Mouse (Mus musculus) forebrain, embryonic 16.5 days (tissue): ENCODE data around the gene Flad1. TPM values are rescaled to one million over a fixed set of nuclear protein-coding genes. Genes with fewer than 3 reads are reported as not detected.

Experiments
- ATAC-seq: fragments of 200-750 bp; cut with Nextera tagmentation; 2 replicates; pipeline ENCODE4 v1.8.0; 2017; ENCODE audit warnings: mild to moderate bottlenecking, moderate library complexity
- H3K27ac ChIP-seq: fragments of 300-500 bp; sonication (generic); 2 replicates; pipeline ENCODE4 v1.5.1; 2014; ENCODE audit warnings: low read length, control low read depth
- H3K27me3 ChIP-seq: fragments of 300-500 bp; sonication (generic); replicated peaks from 2 replicates; pipeline ENCODE4 v1.6.1; 2014; ENCODE audit warnings: low read length; ENCODE audit not compliant: control insufficient read depth, insufficient read depth
- H3K36me3 ChIP-seq: fragments of 300-500 bp; sonication (generic); 2 replicates; pipeline ENCODE4 v1.6.1; 2014; ENCODE audit not compliant: control insufficient read depth, insufficient read depth
- H3K4me1 ChIP-seq: fragments of 300-500 bp; sonication (generic); replicated peaks from 2 replicates; pipeline ENCODE4 v1.6.1; 2014; ENCODE audit warnings: low read length; ENCODE audit not compliant: control insufficient read depth, insufficient read depth
- H3K4me2 ChIP-seq: fragments of 300-500 bp; sonication (generic); 2 replicates; pipeline ENCODE4 v1.6.1; 2014; ENCODE audit warnings: mild to moderate bottlenecking, low read length, control low read depth
- H3K4me3 ChIP-seq: fragments of 300-500 bp; sonication (generic); replicated peaks from 2 replicates; pipeline ENCODE4 v1.5.1; 2014; ENCODE audit warnings: mild to moderate bottlenecking, low read length, control low read depth
- H3K9ac ChIP-seq: fragments of 300-500 bp; sonication (generic); replicated peaks from 2 replicates; pipeline ENCODE4 v1.6.1; 2014; ENCODE audit warnings: low read depth, low read length, control low read depth
- H3K9me3 ChIP-seq: fragments of 300-500 bp; sonication (generic); 2 replicates; pipeline ENCODE4 v1.6.1; 2016; ENCODE audit warnings: low read length; ENCODE audit not compliant: control insufficient read depth
- WGBS: fragments of 180-500 bp; shearing (Covaris S2); extraction: QIAGEN DNeasy Blood & Tissue Kit; methylation state at CpG from one replicate; pipeline ENCODE4 v1.1.7; 2014; 5-methylcytosine and 5-hydroxymethylcytosine counted together
- polyA plus RNA-seq: library from polyadenylated mRNA; unstranded; fragments of >200 nt; fragmentation: Nextera tagmentation; extraction: Ambion mirVana; gene quantifications from 2 replicates; pipeline ENCODE4 v1.2.1, GENCODE M21; 2015

Gene Flad1
- polyA plus RNA-seq, 1 experiment from 2014 or later: 43.6 TPM

DNA sequence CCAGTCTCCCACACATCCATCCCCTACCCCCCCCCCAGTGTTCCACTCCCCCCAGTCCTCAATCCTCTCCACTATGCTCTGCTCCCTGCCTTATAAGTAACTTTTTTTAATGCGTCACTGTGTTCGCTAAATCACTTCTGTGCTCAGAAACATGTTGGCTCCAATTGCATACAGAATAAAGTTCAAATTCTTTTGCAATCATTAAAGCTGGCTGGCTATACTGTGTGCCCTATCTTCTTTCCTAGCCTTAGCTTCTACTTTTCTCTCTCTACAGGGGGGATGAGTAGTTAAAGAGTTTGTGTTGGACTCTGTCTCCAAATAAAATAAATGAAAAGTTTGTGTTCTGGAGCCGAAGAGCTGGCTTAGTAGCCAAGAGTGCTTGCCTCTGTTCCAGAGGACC lies 2.0 kb downstream of the Flad1 start:
- peaks cover 10% of the 10 kb centered on the region for H3K4me1 ChIP-seq
- H3K27me3 ChIP-seq: no peaks in the 10 kb centered on the region
- ATAC-seq: no peak
- 91% methylated on average over 3 of the region's 3 CpGs for WGBS
- H3K9ac ChIP-seq: no peak overlapping the region
- no peak overlapping the region for H3K27ac ChIP-seq
- H3K36me3 ChIP-seq: peaks cover 3% of the 10 kb centered on the region; the same call in 1 of the 2 replicates
- no peaks in the 10 kb centered on the region for H3K9me3 ChIP-seq
- H3K4me3 ChIP-seq: no peak overlapping the region
- no peak overlapping the region for H3K4me2 ChIP-seq

DNA sequence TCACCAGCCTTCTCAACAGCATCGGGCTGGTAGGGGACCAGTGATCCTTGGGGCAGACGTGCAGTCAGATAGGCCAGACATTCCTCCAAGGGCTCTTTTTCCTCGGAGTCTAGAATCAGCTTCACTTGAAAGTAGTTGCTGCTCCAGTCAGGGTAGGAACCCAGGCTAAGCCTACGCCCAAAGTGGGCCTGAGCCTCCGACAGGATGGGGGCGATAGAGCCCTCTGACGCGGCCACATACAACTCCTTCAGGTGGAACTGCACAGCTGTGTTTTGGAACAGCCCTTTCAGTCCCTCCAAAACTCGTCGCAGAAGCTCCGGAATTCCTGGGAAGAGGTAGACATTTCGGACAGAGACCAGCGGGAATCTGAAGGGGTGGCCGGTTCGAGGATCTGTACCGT lies 3.2 kb downstream of the Flad1 start:
- Histone ChIP-seq H3K4me3 (no peak overlapping the region), H3K27ac (no peak overlapping the region), H3K9ac (no peak overlapping the region), H3K36me3 (peaks cover 3% of the 10 kb centered on the region; the same call in 1 of the 2 replicates), H3K4me1 (peaks cover 10% of the 10 kb centered on the region), H3K4me2 (no peak overlapping the region), H3K9me3 (no peaks in the 10 kb centered on the region), H3K27me3 (no peaks in the 10 kb centered on the region)
- no peak for ATAC-seq
- 68% methylated on average over 16 of the region's 16 CpGs for WGBS

- WGBS: 82% methylated on average over 6 of the region's 6 CpGs
- Histone ChIP-seq H3K27me3 (no peaks in the 10 kb centered on the region), H3K36me3 (peaks cover 9% of the 10 kb centered on the region; the same call in 1 of the 2 replicates), H3K4me2 (no peak overlapping the region), H3K27ac (no peak overlapping the region), H3K9ac (no peak overlapping the region), H3K4me1 (peaks cover 10% of the 10 kb centered on the region), H3K9me3 (no peaks in the 10 kb centered on the region), H3K4me3 (no peak overlapping the region)
- no peak for ATAC-seq
Observed at GRCm38 (mm10) chr3:89406887-89407286, 4.8 kb downstream of the Flad1 start.

GRCm38 (mm10) chr3:89402693-89403092 lies 9.0 kb downstream of the Flad1 start, which contains the start of gene Lenep:
Lenep (minus strand) TSS chr3:89402793.
- Histone ChIP-seq H3K4me3 (no peak within 1 kb of the TSS), H3K36me3 (peaks cover 11% of the 10 kb centered on the region; the same call in 1 of the 2 replicates), H3K4me1 (no peaks in the 10 kb centered on the region), H3K27ac (no peak within 1 kb of the TSS), H3K4me2 (no peak within 1 kb of the TSS), H3K9me3 (no peaks in the 10 kb centered on the region), H3K27me3 (no peaks in the 10 kb centered on the region), H3K9ac (no peak within 1 kb of the TSS)
- no peak for ATAC-seq
- WGBS: 80% methylated on average over 5 of the region's 5 CpGs

DNA sequence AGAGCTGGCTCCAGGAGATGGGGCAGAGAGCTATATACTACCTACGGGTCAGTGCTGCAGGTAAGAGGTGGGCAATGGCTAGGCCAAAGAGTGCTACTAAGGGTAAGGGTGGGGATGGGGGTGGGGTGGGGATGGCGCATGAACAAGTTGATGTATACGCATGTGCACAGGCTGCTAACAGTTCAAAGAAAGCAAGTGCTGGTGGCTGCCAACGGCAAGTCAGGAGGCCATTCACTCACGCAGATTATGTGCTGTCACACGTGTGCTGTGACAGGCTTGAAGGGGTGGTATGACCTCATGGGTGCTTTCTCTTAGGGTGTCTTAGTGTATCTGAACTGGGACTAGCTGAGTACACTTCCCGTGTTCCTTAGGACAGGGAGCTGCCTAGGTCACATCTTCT lies 10.3 kb downstream of the Flad1 start:
- no peak for ATAC-seq
- Histone ChIP-seq H3K4me3 (no peak overlapping the region), H3K9ac (no peak overlapping the region), H3K36me3 (peaks cover 11% of the 10 kb centered on the region; the same call in 1 of the 2 replicates), H3K27ac (no peak overlapping the region), H3K9me3 (no peaks in the 10 kb centered on the region), H3K27me3 (no peaks in the 10 kb centered on the region), H3K4me2 (no peak overlapping the region), H3K4me1 (peaks cover under 1% of the 10 kb centered on the region)
- WGBS: 93% methylated on average over 7 of the region's 7 CpGs

- no peak overlapping the region; the same call in 1 of the 2 replicates for H3K9ac ChIP-seq
- WGBS: 0% methylated on average over 4 of the region's 4 CpGs
- peak overlapping the region; percentile 61 for H3K4me2 ChIP-seq
- H3K27ac ChIP-seq: no peak overlapping the region
- H3K4me1 ChIP-seq: peaks cover 44% of the 10 kb centered on the region
- H3K4me3 ChIP-seq: peak overlapping the region; percentile 47; the same call in 1 of the 2 replicates
- no peak for ATAC-seq
- peaks cover 13% of the 10 kb centered on the region for H3K27me3 ChIP-seq
- H3K36me3 ChIP-seq: peaks cover 4% of the 10 kb centered on the region; the same call in 1 of the 2 replicates
- no peaks in the 10 kb centered on the region for H3K9me3 ChIP-seq
Observed at GRCm38 (mm10) chr3:89396654-89397005, 15.0 kb downstream of the Flad1 start.

GRCm38 (mm10) chr3:89395806-89396653 lies 15.6 kb downstream of the Flad1 start:
- Histone ChIP-seq H3K36me3 (peaks cover 4% of the 10 kb centered on the region; the same call in 1 of the 2 replicates), H3K4me1 (peaks cover 50% of the 10 kb centered on the region), H3K27me3 (peaks cover 13% of the 10 kb centered on the region), H3K9ac (peak overlapping the region; percentile 48), H3K4me2 (peak overlapping the region; percentile 61), H3K27ac (no peak overlapping the region), H3K4me3 (peak overlapping the region; percentile 47), H3K9me3 (no peaks in the 10 kb centered on the region)
- ATAC-seq: no peak
- under 1% methylated on average over 43 of the region's 44 CpGs for WGBS

DNA sequence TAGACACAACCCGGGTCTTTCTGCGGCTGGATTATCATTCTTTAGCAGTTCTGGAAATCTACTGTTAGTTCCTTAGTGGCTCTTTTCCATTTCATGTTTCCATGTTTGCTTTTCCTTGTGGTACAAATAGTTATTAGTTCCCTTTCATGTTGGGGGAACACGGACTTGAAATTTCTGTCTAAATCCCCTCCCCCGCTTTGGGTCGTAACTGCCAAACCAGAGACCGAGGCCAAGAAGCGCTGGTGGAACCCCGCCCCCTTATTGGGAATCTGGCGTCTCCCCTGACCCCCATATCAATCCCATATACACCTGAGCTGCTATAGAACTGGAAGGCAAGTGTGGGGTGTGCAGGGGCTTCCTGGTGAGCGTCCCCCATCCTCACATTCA lies 16.3 kb downstream of the Flad1 start:
- ATAC-seq: no peak
- Histone ChIP-seq H3K9me3 (no peaks in the 10 kb centered on the region), H3K36me3 (peaks cover 2% of the 10 kb centered on the region; the same call in 1 of the 2 replicates), H3K4me2 (peak overlapping the region; percentile 71), H3K4me3 (peak overlapping the region; percentile 40; the same call in 1 of the 2 replicates), H3K27ac (no peak overlapping the region), H3K9ac (no peak overlapping the region), H3K4me1 (peaks cover 55% of the 10 kb centered on the region), H3K27me3 (peaks cover 13% of the 10 kb centered on the region)
- 4% methylated on average over 10 of the region's 10 CpGs for WGBS

DNA sequence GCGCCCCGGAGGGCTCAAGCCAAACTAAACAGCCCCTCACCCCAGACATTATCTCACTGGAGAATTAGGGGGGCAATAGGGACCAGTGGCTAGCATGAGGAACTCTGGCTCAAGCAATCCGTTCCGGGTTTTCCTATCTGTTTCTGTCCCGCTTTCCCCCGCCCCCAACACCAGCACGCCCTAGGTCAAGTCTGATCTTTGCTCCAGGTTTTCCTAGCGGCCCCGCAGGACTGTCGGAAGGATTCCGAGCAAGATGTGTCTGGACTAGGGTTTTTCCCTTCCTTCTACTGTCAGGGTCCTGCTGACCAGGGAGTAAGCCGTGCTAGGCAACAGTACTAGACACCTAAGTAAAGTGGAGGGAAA lies 16.8 kb downstream of the Flad1 start:
- H3K27ac ChIP-seq: no peak overlapping the region

More for the DNA sequence above, 16.8 kb downstream of the Flad1 start:
- ATAC-seq: no peak
- Histone ChIP-seq H3K27me3 (peaks cover 13% of the 10 kb centered on the region), H3K9me3 (no peaks in the 10 kb centered on the region), H3K4me2 (peak overlapping the region; percentile 71), H3K36me3 (peaks cover under 1% of the 10 kb centered on the region; the same call in 1 of the 2 replicates), H3K4me3 (peak overlapping the region; percentile 40), H3K4me1 (peaks cover 55% of the 10 kb centered on the region), H3K9ac (0 out of 2 replicates have a peak overlapping the region, but pooled peaks have one; percentile 41)
- WGBS: 3% methylated on average over 12 of the region's 12 CpGs
